Mouse (Mus musculus): Measurements from ENCODE around the gene Cpt1b. TPM values are rescaled to one million over a fixed set of nuclear protein-coding genes. Genes with fewer than 3 reads are reported as not detected.

Cpt1b gene
- 1 to 10 TPM; 2.1 to 3.1 TPM for total RNA-seq (2021)
- long read RNA-seq, experiment 1, partial matches to known transcripts, result 0 of 1 reads
- long read RNA-seq, experiment 1, other reads (novel, unspliced or antisense), result 1 of 1 reads
- long read RNA-seq, experiment 2, partial matches to known transcripts, result 0 of 2 reads
- long read RNA-seq, experiment 2, other reads (novel, unspliced or antisense), result 0 of 2 reads

DNA sequence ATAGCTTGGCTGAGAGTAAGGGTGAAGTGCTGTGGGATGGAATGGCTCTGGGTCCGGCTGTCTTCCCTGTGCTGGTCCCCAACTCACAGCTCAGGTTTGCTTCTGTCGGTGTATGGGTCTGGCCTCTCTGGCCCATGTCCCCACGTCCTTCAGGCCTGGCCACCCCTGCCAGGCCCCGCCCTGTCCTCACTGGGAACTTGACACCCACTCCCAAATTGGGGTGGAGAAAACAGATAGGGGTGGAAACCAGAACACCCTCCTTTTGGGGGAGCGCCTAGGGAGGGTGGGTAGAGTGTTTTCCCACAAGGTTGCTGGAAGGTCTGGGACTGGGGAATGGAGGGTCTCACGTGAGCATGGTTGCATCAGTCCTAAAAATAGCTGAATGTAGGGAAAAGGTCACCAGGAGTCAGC lies at the start of gene Cpt1b:
Cpt1b (minus strand) TSS at position 153 of the 411 bp plus-strand sequence.
- DNase-seq (ENCODE audit: low spot score in 2 of 2), result no peak

DNA sequence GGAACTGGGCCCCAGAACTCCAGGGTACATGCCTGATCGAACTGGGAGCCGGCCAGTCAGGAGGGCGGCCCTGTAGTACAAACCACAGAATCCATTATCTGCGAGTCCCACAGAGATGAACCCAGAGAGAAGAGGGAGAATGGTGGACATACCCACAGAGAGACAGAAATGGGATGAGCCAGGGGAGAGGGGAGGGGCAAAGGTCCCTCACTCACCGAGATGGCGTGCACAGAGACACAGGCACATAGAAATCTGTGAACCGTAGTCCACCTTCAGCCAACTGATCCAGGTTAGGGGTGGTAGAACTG lies 49.6 kb upstream of the Cpt1b start:
- no peak for DNase-seq (ENCODE audit: low spot score in 2 of 2)

DNA sequence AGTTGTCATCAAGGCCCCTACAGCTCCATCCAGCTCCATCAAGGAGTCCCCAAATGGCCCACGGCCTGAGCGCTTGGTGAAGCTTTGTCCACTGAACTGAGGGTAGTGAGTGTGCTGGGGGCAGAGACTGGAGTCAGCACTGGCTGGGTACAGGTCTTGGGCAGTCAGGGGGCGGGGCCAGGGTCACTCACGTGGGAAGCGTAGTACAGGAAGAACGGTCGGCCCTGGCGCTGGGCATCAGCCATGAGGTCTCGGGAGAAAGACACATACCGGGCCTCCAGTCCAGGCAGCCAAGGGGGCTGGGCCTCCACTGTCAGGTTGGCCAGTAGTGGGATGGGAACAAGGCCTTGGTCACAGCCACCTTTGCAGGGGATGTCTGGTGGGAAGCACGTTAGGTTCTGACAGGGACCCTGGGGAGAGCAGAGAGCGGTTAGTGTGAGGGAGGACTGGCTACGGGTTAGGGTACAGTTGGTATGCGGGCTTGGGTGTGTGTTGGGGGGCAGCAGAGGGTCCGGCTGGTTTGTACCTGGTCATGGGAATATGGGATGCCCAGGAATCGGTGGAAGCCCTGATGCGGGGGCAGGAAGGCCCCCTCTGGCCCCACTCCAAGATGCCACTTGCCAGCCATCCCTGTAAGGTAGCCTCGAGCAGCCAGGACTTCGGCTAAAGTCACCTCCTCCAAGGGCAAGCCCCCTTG lies 49.1 kb upstream of the Cpt1b start:
- DNase-seq (ENCODE audit: low spot score in 2 of 2), result no peak

DNA sequence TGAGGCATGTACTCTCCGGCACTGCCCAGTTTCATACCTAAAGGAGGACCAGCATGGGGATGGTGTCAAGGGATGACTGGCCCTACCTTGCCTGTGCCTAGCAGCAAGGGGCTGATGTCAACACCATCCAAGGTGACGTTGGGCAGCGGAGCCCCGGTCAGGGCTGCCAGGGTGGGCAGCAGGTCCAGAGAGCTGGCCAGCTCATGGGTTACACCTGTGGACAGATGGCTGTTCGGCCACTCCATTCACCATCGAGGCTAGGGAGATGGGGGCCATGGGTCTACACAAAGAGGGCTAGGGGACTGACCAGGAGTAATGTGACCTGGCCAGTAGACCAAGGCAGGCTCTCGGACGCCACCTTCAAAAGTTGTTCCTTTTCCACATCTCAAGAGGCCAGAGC lies 48.3 kb upstream of the Cpt1b start:
- DNase-seq (ENCODE audit: low spot score in 2 of 2), result no peak

DNA sequence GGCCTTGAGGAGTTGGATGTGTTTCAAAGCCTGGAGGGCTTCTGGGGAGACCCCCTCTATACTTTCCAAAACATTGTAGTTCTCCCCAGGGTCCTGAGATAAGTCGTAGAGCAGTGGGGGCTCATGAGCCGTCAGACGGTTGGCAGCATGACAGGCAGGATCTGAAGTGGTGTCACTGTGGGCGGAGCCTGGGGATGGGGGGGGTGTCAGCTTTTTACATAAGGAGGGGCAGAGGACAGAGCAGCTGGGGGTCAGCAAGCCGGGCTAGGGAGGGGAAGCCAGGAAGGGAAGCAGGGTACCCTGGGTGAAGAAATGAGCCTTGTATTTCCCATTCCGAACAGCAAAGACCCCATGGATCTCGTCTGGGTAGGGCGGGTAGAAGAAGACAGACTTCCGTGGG lies 47.7 kb upstream of the Cpt1b start:
- DNase-seq (ENCODE audit: low spot score in 2 of 2), result no peak

DNA sequence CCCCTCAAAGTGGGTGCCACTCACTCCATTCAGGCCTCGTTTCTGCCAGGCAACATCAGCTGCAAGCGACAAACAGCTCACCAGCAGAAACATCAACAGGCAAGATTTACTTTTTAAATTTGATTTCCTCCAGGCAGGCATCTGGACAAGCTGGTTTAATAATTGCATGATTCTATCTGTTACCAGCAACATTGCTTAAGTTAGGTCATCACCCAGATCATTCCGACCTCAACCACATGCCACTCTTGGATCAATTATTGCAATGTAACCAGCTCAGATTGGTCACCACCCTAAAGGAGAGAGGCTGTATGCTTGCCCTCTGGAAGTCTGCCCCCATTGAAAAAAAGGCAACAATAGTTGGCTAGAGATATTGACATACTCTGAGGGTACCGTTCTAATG lies 45.8 kb upstream of the Cpt1b start:
- no peak for DNase-seq (ENCODE audit: low spot score in 2 of 2)

DNA sequence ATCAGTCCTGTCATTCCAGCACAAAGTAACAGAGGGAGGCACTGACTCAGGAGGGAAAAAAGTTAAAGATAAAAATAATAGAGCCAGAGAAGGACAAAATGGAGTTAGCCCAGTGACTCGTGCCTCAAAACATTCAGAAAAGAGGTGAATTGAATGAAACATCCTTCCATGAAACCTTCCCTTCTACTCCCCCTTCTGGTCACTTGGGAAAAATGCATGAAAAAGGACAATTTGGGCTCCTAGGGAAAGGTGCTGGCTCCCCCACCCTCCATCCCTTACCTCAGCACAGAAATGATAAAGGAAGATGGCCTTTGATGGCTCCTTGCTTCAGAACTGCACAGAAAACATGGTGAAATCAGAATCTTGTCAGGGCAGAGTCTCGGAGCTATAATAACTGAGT lies 42.9 kb upstream of the Cpt1b start:
- DNase-seq (ENCODE audit: low spot score in 2 of 2), result no peak

DNA sequence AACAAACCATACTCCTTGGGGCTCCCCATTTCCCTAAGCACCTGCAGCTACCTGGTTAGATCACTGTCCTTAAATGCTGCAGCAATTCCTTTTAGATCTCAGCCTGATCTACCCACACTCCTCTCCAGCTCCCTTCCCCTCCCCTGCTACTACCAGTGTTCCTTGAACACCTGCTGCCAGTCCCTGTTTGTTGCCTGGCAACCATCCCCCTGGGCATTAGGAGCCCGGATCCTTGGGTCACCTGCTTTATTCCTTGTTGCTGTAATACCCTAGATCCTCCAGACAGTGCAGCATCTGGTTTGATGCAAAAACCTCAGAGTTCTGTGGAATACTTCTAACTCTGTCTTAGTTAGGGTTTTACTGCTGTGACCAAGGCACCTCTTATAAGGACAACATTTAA lies 39.4 kb upstream of the Cpt1b start:
- DNase-seq (ENCODE audit: low spot score in 2 of 2), result no peak

DNA sequence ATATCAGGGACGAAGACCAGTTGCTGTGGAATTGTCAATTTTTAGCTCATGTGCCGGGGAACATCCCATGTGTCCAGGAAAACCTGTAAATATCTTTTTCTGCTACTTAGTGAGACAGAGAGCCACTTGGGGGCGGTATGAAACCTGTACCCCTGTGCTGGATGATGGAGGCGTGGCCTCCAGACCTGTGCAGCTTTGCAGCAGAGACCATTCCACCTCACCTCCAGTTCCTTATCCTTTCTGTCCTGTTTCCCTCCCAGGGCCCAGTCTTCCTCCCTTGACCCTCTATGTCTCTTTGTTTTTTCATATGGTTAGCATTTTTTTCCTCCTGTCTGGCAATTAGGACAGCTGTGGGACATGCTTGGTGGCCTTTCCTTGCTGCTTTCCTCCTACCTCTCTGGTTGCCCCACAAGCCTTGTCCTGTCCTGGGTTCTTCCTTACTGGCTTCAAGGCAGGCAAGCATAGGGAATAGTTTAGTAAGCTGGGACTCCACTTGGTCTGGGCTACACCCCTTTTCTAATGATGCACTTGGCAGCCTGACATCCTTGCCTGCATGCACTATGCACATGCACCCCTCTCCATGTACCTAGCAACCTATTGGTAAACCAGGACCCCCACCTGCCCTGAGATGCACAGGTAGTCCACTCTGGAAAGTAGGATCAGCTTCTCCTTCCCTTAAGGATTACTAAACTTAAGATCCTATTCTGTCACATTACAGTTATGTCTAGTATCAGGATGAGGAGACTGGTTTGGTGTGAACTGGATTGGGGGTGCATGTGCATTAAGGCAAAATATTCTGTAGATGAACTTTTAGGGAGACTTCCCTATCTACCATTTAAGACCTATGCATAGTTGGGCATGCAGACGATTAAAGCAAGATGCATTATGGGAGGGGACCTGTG lies 37.9 kb upstream of the Cpt1b start:
- DNase-seq (ENCODE audit: low spot score in 2 of 2), result no peak

DNA sequence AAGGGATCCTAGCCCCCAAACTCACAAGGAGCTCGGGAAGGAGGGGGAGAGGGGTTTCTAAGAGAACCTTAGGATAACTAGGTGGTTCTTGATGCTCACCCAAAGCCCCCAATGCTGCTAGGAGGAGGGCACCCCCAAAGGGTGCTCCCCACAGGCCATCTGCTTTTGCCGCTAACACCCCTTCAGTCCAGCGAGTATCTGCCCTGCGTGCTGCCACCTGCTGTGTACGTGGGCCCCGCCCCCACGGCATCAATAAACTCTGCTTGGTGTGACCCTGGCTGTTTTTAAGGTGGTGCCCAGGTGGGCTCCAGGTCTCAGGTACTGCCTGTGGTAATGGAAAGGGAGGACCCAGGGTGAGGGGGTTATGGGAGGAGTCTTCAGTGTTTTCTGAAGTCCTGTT lies 36.5 kb upstream of the Cpt1b start:
- no peak for DNase-seq (ENCODE audit: low spot score in 2 of 2)

DNA sequence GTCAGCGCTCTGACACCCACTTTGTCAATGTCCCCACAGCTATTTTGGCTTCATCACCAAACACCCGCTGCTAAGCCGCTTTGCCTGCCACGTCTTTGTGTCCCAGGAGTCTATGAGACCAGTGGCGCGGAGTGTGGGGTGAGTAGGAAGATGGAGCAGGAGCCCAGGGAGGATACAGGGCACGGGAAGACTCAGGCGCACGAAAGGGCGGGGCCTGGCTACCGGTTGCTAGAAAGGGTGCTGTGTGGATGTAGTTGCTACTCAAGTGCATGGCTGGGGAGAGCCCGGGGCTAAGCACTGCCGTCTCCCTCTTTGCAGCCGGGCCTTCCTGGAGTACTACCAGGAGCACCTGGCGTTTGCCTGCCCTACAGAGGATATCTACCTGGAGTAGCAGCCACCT lies 35.7 kb upstream of the Cpt1b start:
- no peak for DNase-seq (ENCODE audit: low spot score in 2 of 2)

DNA sequence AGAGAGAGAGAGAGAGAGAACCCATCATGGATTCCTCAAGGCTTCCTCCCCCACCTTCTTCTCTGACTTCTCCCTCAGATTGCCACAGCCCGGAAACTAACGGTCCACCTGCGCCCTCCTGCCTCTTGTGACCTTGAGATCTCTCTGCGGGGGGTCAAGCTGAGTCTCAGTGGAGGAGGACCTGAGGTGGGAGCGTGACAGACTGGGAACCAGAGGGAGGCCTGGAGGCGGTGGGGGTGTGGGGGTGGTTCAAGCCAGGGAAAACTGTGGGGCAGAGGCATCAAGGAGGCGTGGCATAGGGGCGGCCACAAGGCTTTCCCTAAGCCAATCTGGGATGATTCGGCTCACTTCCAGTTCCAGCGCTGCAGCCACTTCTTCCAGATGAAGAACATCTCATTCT lies 34.6 kb upstream of the Cpt1b start:
- DNase-seq (ENCODE audit: low spot score in 2 of 2), result no peak

DNA sequence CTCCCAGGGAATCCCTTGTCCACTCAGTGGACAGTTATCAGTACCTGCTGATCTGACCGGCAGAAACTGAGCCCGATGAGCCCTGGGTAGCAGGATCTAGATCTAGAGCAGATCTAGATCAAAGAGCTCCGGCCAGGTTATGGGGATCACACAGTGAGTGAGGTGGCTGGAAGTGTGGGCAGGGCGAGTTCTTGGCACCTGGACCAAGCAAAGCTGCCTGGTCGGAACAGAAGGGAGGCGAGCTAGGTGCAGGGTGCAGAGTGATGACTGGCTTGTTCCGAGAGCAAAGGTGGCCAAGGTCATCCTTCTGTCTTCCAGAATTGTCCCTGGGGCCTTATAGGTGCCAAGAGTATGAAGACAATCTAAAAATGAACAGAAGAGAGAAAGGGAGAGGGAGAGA lies 34.2 kb upstream of the Cpt1b start:
- no peak for DNase-seq (ENCODE audit: low spot score in 2 of 2)

DNA sequence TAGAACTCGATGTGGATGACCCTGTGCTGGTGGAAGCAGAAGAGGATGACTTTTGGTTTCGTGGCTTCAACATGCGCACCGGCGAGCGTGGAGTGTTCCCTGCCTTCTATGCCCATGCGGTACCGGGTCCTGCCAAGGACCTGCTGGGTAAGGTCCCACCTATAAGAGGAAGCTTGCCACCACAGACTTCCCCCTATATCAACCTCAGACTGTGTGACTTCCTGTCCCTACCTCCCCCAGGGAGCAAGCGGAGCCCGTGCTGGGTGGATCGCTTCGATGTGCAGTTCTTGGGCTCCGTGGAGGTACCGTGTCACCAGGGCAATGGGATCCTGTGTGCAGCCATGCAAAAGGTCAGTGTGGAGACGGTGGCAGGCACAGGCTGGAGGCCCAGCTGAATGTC lies 33.3 kb upstream of the Cpt1b start:
- DNase-seq (ENCODE audit: low spot score in 2 of 2), result no peak

DNA sequence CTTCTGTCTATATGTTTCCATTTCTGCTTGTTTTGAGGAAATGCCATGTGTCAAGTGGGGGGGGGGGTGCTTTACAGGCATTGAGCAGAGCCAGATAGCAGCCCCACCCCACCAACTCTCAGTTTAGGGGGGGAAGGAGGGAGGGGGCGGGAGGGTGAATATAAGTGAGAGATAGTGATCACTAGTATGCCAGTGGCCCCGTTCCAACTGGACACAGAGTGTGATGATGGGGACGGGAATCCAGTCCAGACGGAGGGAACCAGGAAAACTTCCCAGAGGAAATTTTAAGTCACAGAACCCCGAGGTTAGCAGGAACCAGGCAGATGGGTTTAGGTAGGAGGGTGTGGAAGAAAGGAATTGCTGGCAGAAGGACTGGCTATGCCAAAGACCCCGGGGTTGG lies 30.0 kb upstream of the Cpt1b start:
- no peak for DNase-seq (ENCODE audit: low spot score in 2 of 2)

DNA sequence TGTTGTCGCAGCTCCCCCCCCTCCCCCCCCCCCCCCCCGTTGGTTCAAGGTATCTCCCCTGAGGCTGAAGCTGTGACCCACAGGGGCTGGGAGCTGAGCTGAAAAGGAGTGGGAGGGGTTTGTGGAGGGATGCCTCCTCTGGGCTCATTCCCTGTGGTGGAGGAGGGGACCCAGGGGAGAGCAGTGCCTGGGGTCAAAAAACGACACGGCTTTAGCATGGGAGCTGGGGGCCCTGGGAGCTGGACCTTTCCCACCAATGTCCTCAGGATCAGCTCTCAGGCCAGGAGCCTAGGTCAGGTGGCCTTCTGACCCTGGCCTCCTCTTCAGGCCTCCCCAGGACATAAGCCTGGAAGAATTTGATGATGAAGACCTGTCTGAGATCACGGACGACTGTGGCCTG lies 29.2 kb upstream of the Cpt1b start:
- no peak for DNase-seq (ENCODE audit: low spot score in 2 of 2)

DNA sequence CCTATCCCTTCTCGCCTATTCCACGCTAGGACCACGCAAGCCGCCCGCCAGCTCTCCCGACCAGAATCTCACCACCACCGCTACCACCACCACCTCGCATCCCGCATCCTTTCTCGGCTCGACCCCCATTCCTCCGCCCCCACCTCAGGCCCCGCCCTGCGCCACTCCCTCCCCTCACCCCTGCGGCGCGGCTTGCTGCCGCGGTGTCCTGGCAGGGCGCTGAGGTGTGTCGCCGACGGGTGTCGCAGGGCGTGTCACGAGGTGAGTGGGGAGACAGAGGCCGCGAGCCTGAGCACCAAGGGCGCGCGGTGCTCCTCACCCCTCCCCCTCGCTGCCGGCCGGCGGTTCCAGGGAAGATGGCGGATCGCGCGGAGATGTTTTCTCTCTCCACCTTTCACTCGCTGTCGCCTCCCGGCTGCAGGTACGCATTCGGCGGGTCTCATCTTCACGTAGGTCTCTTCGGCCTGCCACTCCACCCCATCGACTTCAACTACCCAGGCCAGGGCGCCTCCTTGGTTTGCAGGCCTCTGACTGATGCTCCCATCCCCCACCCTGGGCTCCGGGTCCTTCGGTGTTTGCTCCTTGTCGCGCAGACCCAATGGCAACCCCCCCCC lies 28.3 kb upstream of the Cpt1b start, which contains the start of gene Mapk8ip2:
Mapk8ip2 (plus strand) TSS at position 49 of the 614 bp plus-strand sequence.
- peak in 1 of 2 experiments; percentile 67 for DNase-seq (ENCODE audit: low spot score in 2 of 2)

DNA sequence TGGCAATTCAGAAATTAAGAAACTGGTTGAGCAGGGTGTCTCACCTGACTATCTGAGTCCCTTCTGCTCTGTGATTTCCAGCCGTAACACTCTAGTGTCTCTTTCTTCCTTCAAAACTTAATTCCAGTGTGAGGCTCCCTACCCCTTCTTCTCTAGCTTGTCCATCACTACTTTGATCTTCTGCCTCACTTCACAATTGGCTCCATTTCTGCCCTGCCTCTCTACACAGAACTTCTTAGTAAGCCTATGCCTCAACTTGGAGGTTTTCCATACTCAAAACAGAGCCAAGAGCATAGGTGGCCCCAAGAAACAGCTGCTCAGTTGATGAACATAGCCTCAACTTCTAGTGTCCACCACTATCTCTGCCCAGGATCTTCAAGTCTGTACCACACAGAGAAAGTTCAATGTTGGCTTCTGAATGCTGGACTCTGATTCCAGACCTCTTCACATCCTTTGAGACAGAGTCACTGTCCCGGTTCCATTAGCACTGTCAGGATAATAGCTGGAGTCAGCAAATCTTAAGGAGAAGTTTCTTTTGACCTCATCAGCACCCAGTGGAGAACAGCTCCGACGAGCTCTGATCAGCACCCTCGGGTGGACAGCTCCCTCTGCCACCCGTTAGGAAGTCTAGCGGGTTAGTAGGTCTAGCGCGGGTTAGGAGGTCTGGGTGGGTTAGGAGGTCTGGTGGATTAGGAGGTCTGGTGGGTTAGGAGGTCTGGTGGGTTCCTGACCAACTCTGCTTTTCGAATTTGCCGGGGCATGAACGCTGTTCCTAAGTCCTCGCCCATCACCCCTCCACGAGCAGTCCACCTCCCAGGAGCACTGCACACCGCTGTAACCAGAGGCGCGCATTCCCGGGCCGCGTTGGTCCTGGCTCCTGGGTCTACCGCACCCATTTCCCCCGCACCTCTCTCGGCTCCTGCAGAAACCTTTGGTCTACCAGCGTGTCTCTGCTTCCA lies 27.5 kb upstream of the Cpt1b start:
- DNase-seq (ENCODE audit: low spot score in 2 of 2), result no peak

DNA sequence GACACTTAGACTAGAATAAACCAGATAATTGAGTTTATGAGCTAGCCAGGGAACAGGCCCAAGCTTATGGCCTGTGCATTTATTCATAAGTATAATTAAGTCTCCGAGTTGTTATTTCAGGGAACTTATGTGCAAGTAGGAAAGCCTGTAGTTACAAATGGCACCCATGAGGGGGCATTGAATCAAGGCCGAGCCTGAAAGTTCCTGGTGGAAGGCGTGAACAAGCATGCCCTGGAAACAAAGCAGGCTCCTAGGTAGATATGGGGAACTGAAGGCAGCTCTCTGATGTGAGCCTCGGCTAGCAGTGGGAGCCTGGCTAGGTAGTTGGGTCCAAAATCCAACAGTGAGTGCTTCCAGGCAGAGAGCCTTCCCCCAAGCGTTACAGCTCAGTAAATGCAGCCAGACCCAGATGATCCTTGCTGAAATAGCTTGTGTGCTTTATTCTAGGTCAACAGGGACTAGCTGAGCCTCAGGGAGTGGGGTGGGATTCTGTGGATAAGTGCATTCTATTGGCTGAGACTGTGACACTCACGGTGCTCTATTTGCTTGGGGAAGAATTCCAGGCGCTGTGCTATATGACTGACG lies 16.9 kb upstream of the Cpt1b start:
- DNase-seq (ENCODE audit: low spot score in 2 of 2), result no peak

DNA sequence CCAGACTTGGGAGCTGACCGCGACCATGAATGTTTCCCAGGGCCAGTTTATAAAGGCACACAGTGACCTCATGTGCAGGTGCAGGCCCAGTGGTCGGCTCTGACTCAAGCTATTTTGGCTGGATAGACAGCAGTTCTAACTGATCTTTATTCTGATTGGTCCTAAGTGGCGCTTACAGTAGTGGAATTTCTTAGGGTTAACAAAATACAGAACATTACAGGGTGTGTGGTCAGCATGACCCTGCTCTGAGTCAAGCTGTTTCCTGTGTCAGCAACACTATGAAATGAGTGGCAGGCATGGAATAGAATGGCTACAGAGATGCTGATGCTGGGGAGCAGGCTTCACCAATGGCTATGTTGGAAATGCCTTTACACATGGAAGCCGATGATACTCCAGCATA lies 10.2 kb upstream of the Cpt1b start:
- no peak for DNase-seq (ENCODE audit: low spot score in 2 of 2)

Data from layer of hippocampus, postnatal 14 days (tissue).